Mouse (Mus musculus) limb, embryonic 11.5 days (tissue): ENCODE data around the gene Vegfc. TPM values are rescaled to one million over a fixed set of nuclear protein-coding genes. Genes with fewer than 3 reads are reported as not detected.

Experiments used
- ATAC-seq: fragments of 200-750 bp; cut with Nextera tagmentation; 2 replicates; pipeline ENCODE4 v1.8.0; 2017; ENCODE audit warnings: low read depth; ENCODE audit not compliant: insufficient number of reproducible peaks, low FRiP score, low TSS enrichment
- DNase-seq: peaks from one replicate; pipeline ENCODE4 v3.0.0-alpha.2; 2015; ENCODE audit warnings: low spot score
- H3K27ac ChIP-seq: fragments of 300-500 bp; sonication (generic); replicated peaks from 2 replicates; pipeline ENCODE4 v1.5.1; 2014; ENCODE audit warnings: low read depth, mild to moderate bottlenecking, low read length
- H3K27me3 ChIP-seq: fragments of 300-500 bp; sonication (generic); 2 replicates; pipeline ENCODE4 v1.6.1; 2014; ENCODE audit warnings: mild to moderate bottlenecking, low read length, mixed read lengths; ENCODE audit not compliant: control insufficient read depth, insufficient read depth
- H3K36me3 ChIP-seq: fragments of 300-500 bp; sonication (generic); 2 replicates; pipeline ENCODE4 v1.6.1; 2014; ENCODE audit warnings: mild to moderate bottlenecking, low read length, moderate library complexity, mixed read lengths; ENCODE audit not compliant: control insufficient read depth, insufficient read depth
- H3K4me1 ChIP-seq: fragments of 300-500 bp; sonication (generic); 2 replicates; pipeline ENCODE4 v1.6.1; 2014; ENCODE audit warnings: low read length, mixed read lengths; ENCODE audit not compliant: control insufficient read depth, insufficient read depth
- H3K4me2 ChIP-seq: fragments of 300-500 bp; sonication (generic); 2 replicates; pipeline ENCODE4 v1.6.1; 2014; ENCODE audit warnings: low read depth, mild to moderate bottlenecking, moderate library complexity; ENCODE audit not compliant: severe bottlenecking
- H3K4me3 ChIP-seq: fragments of 300-500 bp; sonication (generic); 2 replicates; pipeline ENCODE4 v1.5.1; 2014; ENCODE audit warnings: low read depth, low read length
- H3K9ac ChIP-seq: fragments of 300-500 bp; sonication (generic); 2 replicates; pipeline ENCODE4 v1.6.1; 2014; ENCODE audit warnings: mild to moderate bottlenecking, low read length
- H3K9me3 ChIP-seq: fragments of 300-500 bp; sonication (generic); 2 replicates; pipeline ENCODE4 v1.6.1; 2016; ENCODE audit warnings: low read length; ENCODE audit not compliant: control insufficient read depth
- WGBS: fragments of 180-500 bp; shearing (Covaris S2); extraction: QIAGEN DNeasy Blood & Tissue Kit; methylation state at CpG from one replicate; pipeline ENCODE4 v1.1.7; 2014; 5-methylcytosine and 5-hydroxymethylcytosine counted together
- polyA plus RNA-seq: library from polyadenylated mRNA; unstranded; fragments of >200 nt; fragmentation: Nextera tagmentation; extraction: Ambion mirVana; gene quantifications from 2 replicates; pipeline ENCODE4 v1.2.1, GENCODE M21; 2014

The Vegfc gene
- 8.5 and 8.8 TPM in 2 replicates for polyA plus RNA-seq

GRCm38 (mm10) chr8:54077271-54078120 is at the start of gene Vegfc:
TSS of gene Vegfc (plus strand) at chr8:54077606.
- 0 out of 2 replicates have a peak, but pooled peaks cover 5% of the 10 kb centered on the region for H3K4me1 ChIP-seq
- H3K27me3 ChIP-seq: no peaks in the 10 kb centered on the region
- ATAC-seq: peak; percentile 73
- peak; percentile 79 for DNase-seq
- peak within 1 kb of the TSS; percentile 81 for H3K9ac ChIP-seq
- under 1% methylated on average over 50 of the region's 79 CpGs for WGBS
- peak within 1 kb of the TSS; percentile 79 for H3K4me2 ChIP-seq
- peak within 1 kb of the TSS; percentile 69; the same call in 1 of the 2 replicates for H3K27ac ChIP-seq
- H3K4me3 ChIP-seq: peak within 1 kb of the TSS; percentile 75
- H3K36me3 ChIP-seq: no peaks in the 10 kb centered on the region
- no peaks in the 10 kb centered on the region for H3K9me3 ChIP-seq

- Histone ChIP-seq H3K9me3 (no peaks in the 10 kb centered on the region), H3K4me3 (no peak overlapping the region), H3K4me2 (no peak overlapping the region), H3K4me1 (no peaks in the 10 kb centered on the region), H3K9ac (no peak overlapping the region), H3K27ac (no peak overlapping the region), H3K36me3 (no peaks in the 10 kb centered on the region), H3K27me3 (no peaks in the 10 kb centered on the region)
- ATAC-seq (no peak), DNase-seq (no peak)
- 74% methylated on average over 1 of the region's 1 CpGs for WGBS
Measured at GRCm38 (mm10) chr8:54034584-54034983, 42.8 kb upstream of the Vegfc start.

- no peak overlapping the region for H3K27ac ChIP-seq
- no peaks in the 10 kb centered on the region for H3K9me3 ChIP-seq
- H3K36me3 ChIP-seq: no peaks in the 10 kb centered on the region
- H3K27me3 ChIP-seq: no peaks in the 10 kb centered on the region
- DNase-seq: no peak
- H3K9ac ChIP-seq: no peak overlapping the region
- H3K4me1 ChIP-seq: peaks cover 2% of the 10 kb centered on the region; the same call in 1 of the 2 replicates
- 10% methylated on average over 1 of the region's 1 CpGs for WGBS
- ATAC-seq: 0 out of 2 replicates have a peak, but pooled peaks have one; percentile 26
- H3K4me2 ChIP-seq: no peak overlapping the region
- no peak overlapping the region for H3K4me3 ChIP-seq
Measured at GRCm38 (mm10) chr8:54042601-54043000, 34.8 kb upstream of the Vegfc start.

- no peaks in the 10 kb centered on the region for H3K9me3 ChIP-seq
- DNase-seq (no peak), ATAC-seq (no peak)
- H3K4me1 ChIP-seq: peaks cover 2% of the 10 kb centered on the region; the same call in 1 of the 2 replicates
- H3K27ac ChIP-seq: no peak overlapping the region
- no peaks in the 10 kb centered on the region for H3K27me3 ChIP-seq
- 84% methylated on average over 1 of the region's 1 CpGs for WGBS
- H3K4me2 ChIP-seq: no peak overlapping the region
- H3K9ac ChIP-seq: no peak overlapping the region
- H3K4me3 ChIP-seq: no peak overlapping the region
- H3K36me3 ChIP-seq: no peaks in the 10 kb centered on the region
Measured at GRCm38 (mm10) chr8:54043468-54043867, 33.9 kb upstream of the Vegfc start.

- Histone ChIP-seq H3K27ac (no peak overlapping the region), H3K9ac (no peak overlapping the region), H3K4me1 (no peaks in the 10 kb centered on the region), H3K4me2 (no peak overlapping the region), H3K4me3 (no peak overlapping the region), H3K9me3 (no peaks in the 10 kb centered on the region), H3K36me3 (no peaks in the 10 kb centered on the region), H3K27me3 (no peaks in the 10 kb centered on the region)
- ATAC-seq (no peak), DNase-seq (no peak)
- 45% methylated on average over 1 of the region's 1 CpGs for WGBS
Measured at GRCm38 (mm10) chr8:54053210-54053609, 24.2 kb upstream of the Vegfc start.

DNA sequence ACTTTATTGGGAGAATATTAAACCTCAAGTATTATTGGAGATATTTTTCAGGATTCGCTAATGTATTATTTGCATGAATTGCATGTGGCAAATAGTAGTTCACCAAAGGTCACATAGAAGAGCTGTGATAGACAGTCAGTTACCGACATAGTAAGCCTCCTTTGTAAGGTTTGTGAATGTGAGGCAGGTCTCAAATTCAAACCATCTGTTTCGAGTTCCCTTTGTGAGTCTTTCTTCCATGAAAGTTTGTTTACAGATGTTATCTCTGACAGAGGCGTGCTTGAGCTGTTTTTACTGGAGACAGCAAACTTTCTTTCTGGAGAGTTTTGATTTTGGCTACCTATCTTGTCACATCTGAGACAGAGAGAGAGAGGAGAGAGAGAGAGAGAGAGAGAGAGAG is 11.9 kb upstream of the Vegfc start:
- Histone ChIP-seq H3K4me1 (no peaks in the 10 kb centered on the region), H3K9me3 (no peaks in the 10 kb centered on the region), H3K4me3 (no peak overlapping the region), H3K36me3 (no peaks in the 10 kb centered on the region), H3K27ac (no peak overlapping the region), H3K4me2 (no peak overlapping the region), H3K27me3 (no peaks in the 10 kb centered on the region), H3K9ac (no peak overlapping the region)
- DNase-seq: no peak
- WGBS: 26% methylated on average over 4 of the region's 4 CpGs
- ATAC-seq: no peak

DNA sequence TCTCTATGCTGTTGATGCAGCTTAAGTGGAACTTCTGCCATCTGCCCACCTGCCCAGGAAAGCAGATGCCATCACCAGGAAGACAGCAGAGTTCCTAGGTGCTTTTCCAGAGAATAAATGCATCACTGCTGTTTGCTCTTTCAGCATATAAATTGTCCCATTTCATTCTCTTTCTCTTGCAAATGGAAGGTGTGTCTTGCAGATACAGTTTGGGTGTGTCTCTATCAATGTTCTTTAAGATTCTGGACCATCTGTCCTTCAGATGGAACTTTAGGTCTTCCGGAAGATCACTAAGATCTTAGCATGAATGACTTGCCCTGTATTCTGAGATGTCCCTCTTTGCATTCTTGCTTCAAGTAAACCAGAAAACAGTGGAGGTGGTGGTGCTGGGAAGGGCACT is 1.1 kb upstream of the Vegfc start:
- 0 out of 2 replicates have a peak, but pooled peaks cover 5% of the 10 kb centered on the region for H3K4me1 ChIP-seq
- DNase-seq (no peak), ATAC-seq (no peak)
- H3K4me3 ChIP-seq: peak overlapping the region; percentile 75
- H3K9me3 ChIP-seq: no peaks in the 10 kb centered on the region
- H3K36me3 ChIP-seq: no peaks in the 10 kb centered on the region
- peak overlapping the region; percentile 79 for H3K4me2 ChIP-seq
- no peak overlapping the region for H3K9ac ChIP-seq
- H3K27me3 ChIP-seq: no peaks in the 10 kb centered on the region
- no peak overlapping the region for H3K27ac ChIP-seq
- 53% methylated on average over 1 of the region's 1 CpGs for WGBS

DNA sequence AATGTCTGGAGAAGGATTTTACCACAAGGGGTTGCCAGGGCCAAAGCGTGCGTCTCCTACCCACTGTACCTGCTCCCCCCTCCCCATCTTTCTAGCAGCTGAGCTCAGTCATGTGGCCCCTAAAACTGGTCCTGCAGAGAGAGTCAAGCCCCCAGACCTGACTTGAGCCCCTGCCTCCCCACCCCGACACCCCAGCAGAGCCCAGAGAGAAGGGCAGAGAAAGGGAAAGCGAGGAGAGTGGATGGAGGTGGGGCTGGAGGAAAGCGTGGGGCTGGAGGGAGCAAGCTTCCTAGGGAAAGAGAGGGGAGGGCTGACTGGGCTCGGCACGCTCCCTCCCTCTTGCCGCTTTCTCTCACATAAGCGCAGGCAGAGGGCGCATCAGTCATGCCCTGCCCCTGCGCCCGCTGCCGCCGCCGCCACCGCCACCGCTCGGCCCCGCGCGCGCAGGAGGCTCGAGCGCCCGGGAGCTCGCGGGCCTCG is 575 bp upstream of the Vegfc start:
- 0% methylated on average over 7 of the region's 28 CpGs for WGBS
- ATAC-seq: peak; percentile 84
- H3K27ac ChIP-seq: peak overlapping the region; percentile 69; the same call in 1 of the 2 replicates

More for the DNA sequence above, 575 bp upstream of the Vegfc start:
- peak overlapping the region; percentile 79 for H3K4me2 ChIP-seq
- DNase-seq: no peak
- peak overlapping the region; percentile 75 for H3K4me3 ChIP-seq
- no peaks in the 10 kb centered on the region for H3K36me3 ChIP-seq
- 0 out of 2 replicates have a peak, but pooled peaks cover 5% of the 10 kb centered on the region for H3K4me1 ChIP-seq
- no peaks in the 10 kb centered on the region for H3K9me3 ChIP-seq
- no peaks in the 10 kb centered on the region for H3K27me3 ChIP-seq
- H3K9ac ChIP-seq: peak overlapping the region; percentile 81
